Mouse (Mus musculus) WW6 (cell line): Measurements from ENCODE around the gene Ep300.
"Not testable (repeated sequence)": the region's sequence is repeated elsewhere in the genome, so short reads cannot be mapped to it uniquely, and the experiment has no call there.

Source experiments
- DNase-seq: peaks from one replicate; pipeline ENCODE4 v3.0.0-alpha.2; 2013; ENCODE audit warnings: low read depth, low spot score

The Ep300 gene

GRCm38 (mm10) chr15:81700601-81701000 is 115.5 kb downstream of the Ep300 start:
- no peak for DNase-seq

GRCm38 (mm10) chr15:81701350-81701749 is 116.2 kb downstream of the Ep300 start:
- not testable (repeated sequence) for DNase-seq
